Mouse (Mus musculus): ENCODE measurements at regions not wholly inside any gene's neighbourhood (a gene's known extent, or its start where the extent isn't known, plus 50 kb on each side); places are given as distances from the start of the nearest gene placed in this dataset.

GRCm38 (mm10) chr19:54470034-54470433 lies 426.1 kb downstream of the Adra2a start:
- DNase-seq: no peak

- DNase-seq: no peak
These were observed 454.1 kb downstream of the Adra2a start for GRCm38 (mm10) chr19:54498066-54498465.

- DNase-seq: no peak
These were observed 489.9 kb downstream of the Adra2a start for GRCm38 (mm10) chr19:54533858-54534257.

- DNase-seq: no peak
These were observed 511.4 kb downstream of the Adra2a start for GRCm38 (mm10) chr19:54555351-54555750.

- DNase-seq: no peak
These were observed 514.0 kb downstream of the Adra2a start for GRCm38 (mm10) chr19:54557984-54558383.

GRCm38 (mm10) chr19:54583574-54583973 lies 539.6 kb downstream of the Adra2a start:
- no peak for DNase-seq

- no peak for DNase-seq
These were observed 540.8 kb downstream of the Adra2a start for GRCm38 (mm10) chr19:54584687-54585237.

- DNase-seq: no peak
These were observed 541.4 kb downstream of the Adra2a start for GRCm38 (mm10) chr19:54585326-54585725.

- DNase-seq: no peak
These were observed 523.7 kb downstream of the Gpam start for GRCm38 (mm10) chr19:54603345-54603744.

- DNase-seq: no peak
These were observed 521.7 kb downstream of the Gpam start for GRCm38 (mm10) chr19:54605346-54605745.

GRCm38 (mm10) chr19:54616924-54617323 lies 510.1 kb downstream of the Gpam start:
- DNase-seq: no peak

All from layer of hippocampus, postnatal 36 days (tissue).